Mouse (Mus musculus): Measurements from ENCODE around the gene Dpagt1. TPM values are rescaled to one million over a fixed set of nuclear protein-coding genes. Genes with fewer than 3 reads are reported as not detected.

Gene Dpagt1
- total and polyA plus RNA-seq, 3 experiments: 14.9 to 43.5 TPM; not detected in 1

DNA sequence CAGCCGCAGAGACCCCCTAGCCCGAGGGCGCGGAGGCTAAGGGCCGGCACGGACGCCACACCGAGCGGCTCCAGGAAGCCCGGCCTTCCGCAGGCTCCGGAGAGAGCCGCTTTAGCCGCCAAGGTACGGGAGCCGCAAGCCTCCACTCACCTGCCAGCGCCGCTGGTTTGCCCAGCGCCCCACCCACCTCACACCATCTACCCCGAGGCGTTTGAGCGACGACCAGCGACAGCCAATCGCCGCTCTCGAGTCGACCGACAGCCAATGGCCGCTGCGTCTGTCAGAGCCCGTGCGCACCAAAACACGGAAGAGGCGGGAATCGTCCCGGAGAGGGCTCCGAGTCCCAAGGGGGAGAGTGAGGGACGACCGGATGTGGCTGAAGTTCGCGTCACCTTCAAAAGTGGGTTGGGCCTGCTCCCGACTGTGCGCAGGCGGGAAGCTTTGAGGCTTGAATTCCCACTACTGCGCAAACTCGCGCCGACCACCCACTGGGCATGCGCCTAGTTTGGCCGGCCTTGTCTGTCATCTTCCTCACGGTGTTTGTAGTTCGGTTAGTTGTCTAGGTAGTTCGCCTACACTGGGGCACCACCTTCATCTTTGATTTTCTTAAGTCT is 20.2 kb upstream of the Dpagt1 start, which contains the start of gene Hinfp (continued):
- TF ChIP-seq SMC3 (IDR thresholded peaks at IDR 0.05; ENCODE audit: low read depth, low read length) (no peak), USF2 (IDR thresholded peaks at IDR 0.05; ENCODE audit: borderline replicate concordance in 1 of 2, insufficient read depth in 1 of 2, low read depth in 1 of 2, low read length in 2 of 2) (no peak)

DNA sequence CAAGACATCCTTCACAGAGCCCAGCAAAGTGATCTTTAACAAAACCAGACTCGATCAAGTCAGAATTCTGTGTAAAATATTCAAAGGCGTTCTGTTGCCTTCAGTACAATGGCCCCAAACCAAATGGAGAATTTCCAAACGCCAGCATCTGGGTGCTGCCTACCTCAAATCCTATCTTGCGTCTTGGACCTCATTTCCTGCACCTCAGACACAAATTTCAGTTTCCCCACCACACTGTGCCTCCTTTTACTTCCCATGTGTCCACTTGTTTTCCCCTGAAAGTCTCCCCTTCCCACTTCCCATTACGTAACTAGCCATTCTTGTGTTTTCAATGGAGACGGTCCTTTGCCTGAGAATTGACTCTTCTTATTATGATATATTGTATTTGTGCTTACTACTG is 19.3 kb upstream of the Dpagt1 start:
- peaks cover 14% of the 10 kb centered on the region for H3K79me2 ChIP-seq (ENCODE audit: control insufficient read depth, insufficient read depth, low read length, poor library complexity)
- H3K36me3 ChIP-seq (ENCODE audit: control insufficient read depth in 1 of 2, insufficient read depth in 2 of 2, low read length in 2 of 2): peaks cover 0 to 9% of the 10 kb centered on the region in 2 experiments
- no peak overlapping the region for H3K9ac ChIP-seq (ENCODE audit: control insufficient read depth, low read depth, low read length, poor library complexity, severe bottlenecking)
- DNase-seq (ENCODE audit: low read depth, low spot score): no peak
- H3K9me3 ChIP-seq (replicated peaks; ENCODE audit: insufficient read depth, low read length): no peaks in the 10 kb centered on the region
- TF ChIP-seq KAT2A (conservative IDR thresholded peaks at IDR 0.05; ENCODE audit: low read depth, low read length): no peak
- no peak for TF ChIP-seq CTCF (IDR thresholded peaks at IDR 0.05 in 2 of 3, conservative IDR thresholded peaks at IDR 0.05 in 1 of 3; ENCODE audit: control insufficient read depth in 1 of 3, insufficient read depth in 1 of 3, low read depth in 2 of 3, low read length in 3 of 3, poor library complexity in 1 of 3, severe bottlenecking in 1 of 3)
- no peak for TF ChIP-seq MEF2A (IDR thresholded peaks at IDR 0.05; ENCODE audit: extremely low read depth, insufficient replicate concordance, low read depth, low read length, poor library complexity, severe bottlenecking)
- TF ChIP-seq NELFE (IDR thresholded peaks at IDR 0.05; ENCODE audit: low read depth, low read length): no peak
- no peak for TF ChIP-seq MXI1 (IDR thresholded peaks at IDR 0.05; ENCODE audit: low read depth, low read length)
- TF ChIP-seq NRF1 (IDR thresholded peaks at IDR 0.05; ENCODE audit: insufficient read depth, low read depth, low read length, poor library complexity, severe bottlenecking): no peak
- TF ChIP-seq JUND (IDR thresholded peaks at IDR 0.05; ENCODE audit: low read depth, low read length): no peak
- no peak for TF ChIP-seq POLR2AphosphoS2 (IDR thresholded peaks at IDR 0.05; ENCODE audit: low read length)
- no peak for TF ChIP-seq ZMIZ1 (IDR thresholded peaks at IDR 0.05; ENCODE audit: low read depth, low read length)
- TF ChIP-seq UBTF (IDR thresholded peaks at IDR 0.05; ENCODE audit: borderline replicate concordance, insufficient read depth, low read depth, low read length): no peak
- no peak for TF ChIP-seq TCF12 (IDR thresholded peaks at IDR 0.05; ENCODE audit: low read depth, low read length)
- TF ChIP-seq POLR2A (IDR thresholded peaks at IDR 0.05; ENCODE audit: control insufficient read depth in 1 of 2, insufficient read depth in 1 of 2, low read depth in 1 of 2, low read length in 2 of 2, poor library complexity in 1 of 2): no peak
- no peak for TF ChIP-seq ZKSCAN1 (IDR thresholded peaks at IDR 0.05; ENCODE audit: low read depth, low read length)
- no peak for TF ChIP-seq TBP (IDR thresholded peaks at IDR 0.05; ENCODE audit: low read depth, low read length)
- TF ChIP-seq HCFC1 (IDR thresholded peaks at IDR 0.05; ENCODE audit: low read depth, low read length): no peak
- no peak for TF ChIP-seq BHLHE40 (IDR thresholded peaks at IDR 0.05; ENCODE audit: borderline replicate concordance, low read depth, low read length)
- no peak for TF ChIP-seq SIN3A (IDR thresholded peaks at IDR 0.05; ENCODE audit: low read length)
- no peak for TF ChIP-seq ZC3H11A (IDR thresholded peaks at IDR 0.05; ENCODE audit: low read depth, low read length)
- TF ChIP-seq GATA1 (IDR thresholded peaks at IDR 0.05; ENCODE audit: low read depth, low read length): no peak
- H3K4me3 ChIP-seq (ENCODE audit: control insufficient read depth in 1 of 2, insufficient read depth in 1 of 2, low read depth in 2 of 2, low read length in 2 of 2): no peak overlapping the region
- H3K27ac ChIP-seq (ENCODE audit: control insufficient read depth, low read depth, low read length): no peak overlapping the region
- H3K4me1 ChIP-seq (ENCODE audit: control insufficient read depth in 1 of 2, insufficient read depth in 2 of 2, low read length in 2 of 2): peaks cover 0 to 8% of the 10 kb centered on the region in 2 experiments; a peak in 2 of 4 replicates
- no peaks in the 10 kb centered on the region for H3K27me3 ChIP-seq (ENCODE audit: control insufficient read depth in 1 of 2, insufficient read depth in 2 of 2, low read length in 2 of 2)
